Mouse (Mus musculus): Measurements from ENCODE around the gene Olfr1123.
"Not testable (repeated sequence)": the region's sequence is repeated elsewhere in the genome, so short reads cannot be mapped to it uniquely, and the experiment has no call there.

DNA sequence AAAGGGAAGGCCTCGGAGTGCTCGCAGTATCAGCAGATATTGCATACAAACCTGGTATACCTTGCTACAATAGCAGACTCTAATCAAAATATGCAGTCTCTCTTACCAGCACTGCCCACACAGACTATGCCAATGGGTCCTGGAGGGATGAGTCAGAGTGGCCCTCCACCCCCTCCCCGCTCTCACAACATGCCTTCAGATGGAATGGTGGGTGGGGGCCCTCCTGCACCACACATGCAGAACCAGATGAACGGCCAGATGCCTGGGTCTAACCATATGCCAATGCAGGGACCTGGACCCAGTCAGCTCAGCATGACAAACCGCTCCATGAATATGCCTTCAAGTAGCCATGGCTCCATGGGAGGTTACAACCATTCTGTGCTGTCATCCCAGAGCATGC, 22.8 kb upstream of the Olfr1123 start:
- not testable (repeated sequence) for TF ChIP-seq CTCF, POLR2A (IDR thresholded peaks at IDR 0.05; ENCODE audit: insufficient read depth, low read depth, low read length)
